Mouse (Mus musculus) gastrocnemius, adult 2 months (tissue): ENCODE data around the gene Fam222a. TPM values are rescaled to one million over a fixed set of nuclear protein-coding genes. Genes with fewer than 3 reads are reported as not detected.

ENCODE experiments used
- DNase-seq: peaks from one replicate; pipeline ENCODE4 v3.0.0; 2022
- H3K27ac ChIP-seq: fragments of 200-600 bp; 2 replicates; pipeline ENCODE4 v1.8.1; 2022; ENCODE audit warnings: mild to moderate bottlenecking
- H3K4me3 ChIP-seq: fragments of 200-600 bp; 2 replicates; pipeline ENCODE4 v1.8.1; 2022; ENCODE audit warnings: mild to moderate bottlenecking, moderate library complexity
- CTCF ChIP-seq: fragments of 200-600 bp; IDR thresholded peaks from 2 replicates; pipeline ENCODE4 v1.8.1; 2022; ENCODE audit warnings: antibody characterized with exemption, mild to moderate bottlenecking, moderate library complexity
- intact Hi-C: fragments of 180-260 bp; cut with DNase I; formaldehyde crosslinking; loops from one replicate; pipeline ENCODE4 v1.15.1; 2025
- total RNA-seq, 2 experiments: library from RNA; stranded (reverse); gene quantifications; 2 replicates each; pipeline ENCODE4 v1.2.3; 2021

Fam222a gene
- total RNA-seq, 2 experiments from 2014 or later, result 0.18 to 1.1 TPM

DNA sequence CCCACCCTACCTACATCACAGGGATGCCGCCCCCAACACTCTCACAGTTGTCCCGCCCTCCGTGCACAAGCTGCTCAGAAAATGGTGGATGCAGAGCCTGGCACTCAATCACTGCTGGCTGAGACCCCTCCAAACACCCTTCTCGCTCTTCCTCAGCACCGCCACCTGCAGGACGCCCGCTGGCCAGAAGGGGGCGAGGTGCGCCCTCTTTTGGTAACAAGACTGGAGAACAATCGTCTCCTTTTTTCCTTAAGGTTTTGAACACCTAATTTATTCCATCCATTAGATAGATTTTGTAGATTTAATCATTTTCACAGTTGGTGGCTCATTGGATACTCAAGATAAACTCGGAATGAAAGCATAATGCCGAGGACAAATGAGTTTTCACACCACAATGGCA, 40.7 kb downstream of the Fam222a start:
- intact Hi-C loops, result no loop called here
- TF ChIP-seq CTCF, result peak; percentile 96; the same call in 1 of the 2 replicates
- H3K27ac ChIP-seq, result no peak overlapping the region
- peak; percentile 77 for DNase-seq
- H3K4me3 ChIP-seq, result no peak overlapping the region

DNA sequence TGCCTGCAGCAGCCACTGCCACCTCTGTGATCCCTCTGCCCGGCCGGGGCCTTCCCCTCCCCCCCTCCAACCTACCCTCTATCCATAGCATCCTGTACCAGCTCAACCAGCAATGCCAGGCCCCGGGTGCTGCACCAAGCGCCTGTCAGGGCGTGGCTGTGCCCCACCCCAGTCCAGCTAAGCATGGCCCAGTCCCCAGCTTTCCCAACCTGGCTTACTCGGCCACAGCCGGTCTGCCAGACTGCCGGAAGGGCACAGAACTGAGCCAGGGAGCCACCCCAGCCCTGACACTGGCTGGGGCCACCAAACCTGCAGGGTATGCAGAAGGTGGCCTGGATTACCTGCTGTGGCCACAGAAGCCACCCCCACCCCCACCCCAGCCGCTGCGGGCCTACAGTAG, 43.4 kb downstream of the Fam222a start:
- no peak for TF ChIP-seq CTCF
- Histone ChIP-seq H3K4me3 (no peak overlapping the region), H3K27ac (no peak overlapping the region)
- intact Hi-C loops, result no loop called here
- no peak for DNase-seq

DNA sequence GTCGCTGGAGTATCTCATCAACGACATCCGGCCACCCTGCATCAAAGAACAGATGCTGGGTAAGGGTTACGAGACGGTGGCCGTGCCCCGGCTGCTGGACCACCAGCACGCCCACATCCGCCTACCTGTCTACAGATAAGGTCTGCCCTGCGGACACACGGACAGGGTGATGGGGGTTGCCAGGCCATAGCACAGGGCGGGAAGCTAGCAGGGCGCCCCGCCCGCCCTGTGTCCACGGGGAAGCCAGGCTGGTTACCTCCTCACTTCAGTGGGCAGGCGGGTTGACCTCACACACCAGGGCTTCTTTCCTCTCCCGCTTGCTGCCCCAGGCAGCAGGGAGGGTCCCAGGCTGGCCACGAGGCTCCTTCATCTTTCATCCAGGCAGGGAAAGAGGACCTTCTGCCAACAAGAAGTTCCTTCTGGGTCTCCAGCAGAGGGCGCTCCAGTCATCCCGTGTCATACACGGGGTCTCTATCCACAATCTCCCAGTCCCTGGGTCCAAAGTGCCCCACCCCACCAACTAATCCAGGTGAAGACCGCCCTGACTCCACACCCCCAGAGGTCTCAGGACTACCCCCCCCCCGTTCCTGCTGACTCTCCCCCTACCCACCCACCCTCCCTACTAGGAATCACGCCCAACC, 44.3 kb downstream of the Fam222a start:
- intact Hi-C loops, result no loop called here
- Histone ChIP-seq H3K4me3 (no peak overlapping the region), H3K27ac (no peak overlapping the region)
- peak; percentile 62 for TF ChIP-seq CTCF
- no peak for DNase-seq

DNA sequence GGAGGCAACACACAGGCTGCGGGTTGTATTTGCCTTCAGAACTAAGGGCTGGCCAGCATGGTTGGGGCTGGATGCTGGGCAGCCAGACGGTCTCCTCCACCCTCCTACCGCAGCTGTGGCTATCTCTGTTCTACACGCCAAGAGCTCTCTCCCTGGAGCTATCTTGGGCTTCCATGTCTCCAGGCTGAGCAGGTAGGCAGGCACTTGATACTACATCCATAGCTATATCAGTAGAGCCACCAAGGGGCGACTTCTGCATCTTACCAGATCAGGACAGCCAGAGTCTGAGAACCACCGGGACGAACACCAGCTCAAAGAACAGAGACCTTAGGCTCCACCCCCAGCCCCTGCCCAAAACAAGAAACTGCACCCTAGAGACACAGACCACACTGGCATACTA, 47.0 kb downstream of the Fam222a start:
- Histone ChIP-seq H3K27ac (no peak overlapping the region), H3K4me3 (no peak overlapping the region)
- intact Hi-C loops, result no loop called here
- no peak for DNase-seq
- TF ChIP-seq CTCF, result no peak

DNA sequence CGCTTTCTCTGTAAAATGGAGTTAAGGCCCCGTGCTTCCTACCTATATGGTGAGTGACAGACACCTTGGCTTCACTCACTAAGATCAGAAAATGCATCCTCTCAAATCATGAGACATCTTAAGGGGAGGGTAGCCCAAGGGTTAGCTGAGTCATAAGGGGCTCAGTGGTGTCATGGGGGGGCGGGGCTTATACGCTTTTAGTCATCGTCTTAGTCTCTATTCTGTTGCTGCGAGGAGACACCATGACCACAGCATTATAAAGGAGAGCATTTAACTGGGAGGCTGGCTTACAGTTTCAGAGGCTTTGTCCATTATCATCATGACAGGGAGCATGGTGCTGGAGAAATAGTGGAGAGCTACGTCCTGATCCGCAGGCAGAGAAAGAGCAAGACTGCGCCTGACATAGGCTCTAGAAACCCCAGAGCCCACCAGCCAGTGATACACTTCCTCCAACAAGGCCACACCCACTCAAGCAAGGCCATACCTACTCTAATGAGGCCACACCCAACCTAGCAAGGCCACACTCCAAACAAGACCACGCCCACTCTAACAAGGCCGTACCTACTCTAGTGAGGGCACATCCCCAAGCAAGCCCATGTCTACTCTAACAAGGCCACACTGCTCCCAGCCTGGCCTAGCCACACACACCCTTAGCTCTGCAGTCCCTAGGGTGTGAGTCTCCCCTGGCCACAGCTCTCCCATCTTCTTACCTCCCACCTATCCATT, 48.7 kb downstream of the Fam222a start:
- no peak overlapping the region for H3K27ac ChIP-seq
- no peak overlapping the region for H3K4me3 ChIP-seq
- no peak for DNase-seq
- TF ChIP-seq CTCF, result no peak
- intact Hi-C loops, result no loop called here

DNA sequence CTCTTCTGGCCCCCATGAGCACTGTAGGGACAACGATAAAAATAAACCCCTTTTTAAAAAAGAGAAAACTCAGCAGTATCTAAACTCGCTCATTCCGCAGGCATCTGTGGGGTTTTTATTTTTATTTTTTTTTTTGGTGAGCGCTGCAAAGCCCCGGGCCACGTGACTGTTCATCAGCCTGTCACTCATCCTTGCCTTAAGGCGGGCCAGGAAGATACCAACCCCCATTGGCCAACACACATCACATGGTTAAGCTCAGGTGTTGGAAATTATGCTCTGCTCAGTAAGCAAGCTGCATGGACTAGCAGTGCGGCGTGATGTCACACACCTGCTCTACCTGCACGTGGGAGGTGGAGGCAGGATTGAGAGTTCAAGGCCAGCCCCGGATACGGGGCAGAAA, 50.0 kb downstream of the Fam222a start:
- intact Hi-C loops, result loop anchor here (2.0 kb wide), 1 partner anchor 157 kb away; no protein-coding TSS in a partner anchor
- Histone ChIP-seq H3K4me3 (no peak overlapping the region), H3K27ac (no peak overlapping the region)
- DNase-seq, result no peak
- no peak for TF ChIP-seq CTCF

DNA sequence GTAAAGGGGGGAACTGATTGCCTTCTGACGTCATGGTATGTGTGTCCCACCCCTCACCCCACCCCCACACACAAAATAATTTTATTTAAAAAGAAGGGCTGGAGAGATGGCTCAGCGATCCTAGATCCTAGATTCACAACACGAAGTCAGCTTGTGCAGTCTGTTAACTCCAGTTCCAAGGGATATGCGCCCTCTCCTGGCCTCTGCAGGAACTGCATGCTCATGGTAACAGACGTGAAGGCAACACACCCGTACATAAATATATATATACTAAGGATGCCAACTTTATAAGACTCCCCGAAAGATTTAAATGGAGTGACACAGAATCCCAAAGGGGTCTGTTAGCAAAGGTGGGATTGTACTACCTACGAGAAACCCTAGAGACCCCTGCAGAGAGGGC, 51.0 kb downstream of the Fam222a start:
- intact Hi-C loops, result loop anchor here (2.0 kb wide), 1 partner anchor 158 kb away; no protein-coding TSS in a partner anchor

DNA sequence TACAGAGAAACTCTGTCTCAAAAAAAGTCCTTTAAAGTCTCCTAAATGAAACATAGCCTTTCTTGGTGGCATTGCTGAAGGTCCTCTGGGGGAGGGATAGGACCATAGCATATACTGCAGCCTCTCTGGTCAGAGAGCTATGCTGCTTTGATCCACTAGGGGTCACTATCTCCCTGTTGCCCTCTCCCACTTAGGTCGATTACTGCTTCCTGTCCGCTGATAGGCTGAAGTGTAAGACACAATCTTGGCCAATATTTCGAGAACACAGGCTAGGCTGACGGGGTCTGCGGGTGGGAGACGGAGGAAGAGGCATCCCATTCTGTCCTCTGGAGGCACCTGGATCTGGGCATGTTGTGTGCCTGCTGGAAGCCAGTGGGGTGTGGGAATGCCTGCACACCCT, 52.5 kb downstream of the Fam222a start:
- peak; percentile 67 for TF ChIP-seq CTCF
- no peak for DNase-seq
- no peak overlapping the region for H3K4me3 ChIP-seq
- H3K27ac ChIP-seq, result no peak overlapping the region
- intact Hi-C loops, result no loop called here

More for the DNA sequence above, 51.0 kb downstream of the Fam222a start:
- DNase-seq, result peak; percentile 71
- peak; percentile 86 for TF ChIP-seq CTCF
- Histone ChIP-seq H3K4me3 (no peak overlapping the region), H3K27ac (no peak overlapping the region)

DNA sequence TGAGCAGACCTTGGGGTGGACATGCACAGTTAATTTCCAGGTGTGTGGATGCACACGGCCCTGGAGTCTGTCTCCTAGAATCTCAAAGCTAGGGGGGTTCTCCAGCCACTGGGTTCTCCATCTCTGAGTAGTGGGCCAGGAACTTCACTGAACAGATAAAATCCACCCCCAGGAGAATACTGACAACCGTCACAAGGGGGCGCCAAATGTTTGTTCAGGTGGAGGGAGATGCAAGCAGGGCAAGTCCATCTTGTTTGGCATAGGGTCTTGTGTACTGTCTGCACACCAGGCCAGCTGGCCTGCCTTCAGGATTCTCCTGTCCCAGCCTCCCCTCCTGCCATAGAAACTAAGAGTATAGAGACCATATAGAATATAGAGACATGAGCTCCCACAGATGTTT, 57.8 kb downstream of the Fam222a start:
- intact Hi-C loops, result no loop called here
- peak; percentile 70 for TF ChIP-seq CTCF
- DNase-seq, result peak; percentile 68
- H3K27ac ChIP-seq, result no peak overlapping the region
- H3K4me3 ChIP-seq, result no peak overlapping the region

DNA sequence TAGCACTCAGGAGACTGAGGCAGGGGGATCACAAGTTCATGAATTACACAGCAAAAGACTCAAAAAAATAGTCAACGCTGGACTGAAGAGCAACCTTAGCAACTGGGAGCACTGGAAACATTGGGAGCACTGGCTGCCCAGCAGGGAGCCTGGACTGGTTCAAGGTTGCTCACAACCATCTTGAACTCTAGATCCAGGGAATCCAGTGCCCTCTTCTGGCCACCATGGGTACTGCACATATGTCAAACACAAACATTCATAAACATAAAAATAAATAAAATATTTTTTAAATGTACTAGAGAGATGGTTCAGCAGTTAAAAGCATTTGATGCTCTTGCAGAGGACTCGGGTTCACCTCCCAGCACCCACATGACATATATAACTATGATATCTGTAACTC, 63.5 kb downstream of the Fam222a start:
- Histone ChIP-seq H3K27ac (no peak overlapping the region), H3K4me3 (no peak overlapping the region)
- intact Hi-C loops, result no loop called here
- peak; percentile 63 for TF ChIP-seq CTCF
- no peak for DNase-seq

DNA sequence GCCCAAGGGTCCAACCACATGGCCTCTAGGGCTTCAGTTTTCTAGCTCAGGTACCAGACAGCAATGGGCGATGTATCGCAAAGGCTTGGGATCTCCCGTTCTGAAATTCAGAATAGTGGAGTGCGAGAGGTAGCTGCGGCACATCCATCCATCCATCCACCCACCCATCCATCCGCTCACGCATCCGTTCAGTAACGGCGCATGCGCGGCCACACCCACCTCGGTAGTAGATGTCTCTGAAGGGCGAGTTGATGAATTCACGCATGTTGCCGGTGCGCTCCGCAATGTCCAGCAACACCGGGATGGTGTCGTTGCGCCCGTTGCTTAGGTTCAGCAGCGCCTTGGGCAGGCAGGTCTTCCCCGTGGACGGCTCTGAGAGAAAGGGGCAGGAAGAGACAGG, 68.3 kb downstream of the Fam222a start:
- Histone ChIP-seq H3K4me3 (no peak overlapping the region), H3K27ac (no peak overlapping the region)
- intact Hi-C loops, result no loop called here
- no peak for TF ChIP-seq CTCF
- no peak for DNase-seq

DNA sequence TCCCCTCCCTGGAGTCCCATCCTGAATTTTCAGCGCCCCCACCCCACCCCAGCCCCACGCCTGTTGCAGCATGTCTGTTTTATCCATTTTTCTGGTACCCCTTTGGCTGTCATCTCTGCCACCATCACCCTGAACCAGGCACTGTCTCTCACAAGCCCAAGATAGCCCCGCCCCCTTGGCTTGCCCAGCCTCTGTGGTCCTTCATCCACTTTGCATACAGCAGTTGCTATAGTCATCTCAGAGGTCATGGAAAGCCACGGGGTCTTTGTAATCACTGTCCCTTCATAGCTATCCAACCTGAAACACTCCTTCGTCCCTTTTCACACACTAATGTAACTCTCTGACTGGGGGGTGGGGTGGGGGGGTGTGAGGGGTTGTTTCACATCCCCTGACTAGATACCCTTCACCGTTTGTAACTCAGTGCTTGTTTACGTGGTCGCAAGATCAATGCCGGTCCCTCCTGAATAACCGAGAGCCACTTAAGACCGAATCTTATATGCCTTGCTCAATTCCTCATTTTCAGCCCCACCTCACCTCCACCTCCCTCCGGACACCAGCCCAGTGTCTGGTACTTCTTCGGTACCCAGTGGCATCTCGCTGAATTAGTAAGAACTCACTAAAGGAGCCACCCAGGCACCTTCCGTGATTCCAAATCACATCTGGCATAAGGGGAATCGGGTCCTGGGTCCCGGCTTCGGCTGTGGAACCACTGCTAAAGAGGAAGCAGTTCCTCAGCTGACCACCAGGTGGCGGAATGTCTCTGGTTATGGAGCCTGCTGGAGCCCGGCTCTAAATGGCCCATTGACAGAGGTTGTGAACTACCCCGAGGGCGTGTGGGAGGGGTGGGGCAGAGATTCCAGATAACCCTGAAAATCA, 71.2 kb downstream of the Fam222a start:
- Histone ChIP-seq H3K27ac (no peak overlapping the region), H3K4me3 (peak overlapping the region; percentile 48)
- DNase-seq, result peak; percentile 90
- intact Hi-C loops, result loop anchor here (1.0 kb wide), 1 partner anchor 28 kb away; no protein-coding TSS in a partner anchor
- TF ChIP-seq CTCF, result peak; percentile 100

DNA sequence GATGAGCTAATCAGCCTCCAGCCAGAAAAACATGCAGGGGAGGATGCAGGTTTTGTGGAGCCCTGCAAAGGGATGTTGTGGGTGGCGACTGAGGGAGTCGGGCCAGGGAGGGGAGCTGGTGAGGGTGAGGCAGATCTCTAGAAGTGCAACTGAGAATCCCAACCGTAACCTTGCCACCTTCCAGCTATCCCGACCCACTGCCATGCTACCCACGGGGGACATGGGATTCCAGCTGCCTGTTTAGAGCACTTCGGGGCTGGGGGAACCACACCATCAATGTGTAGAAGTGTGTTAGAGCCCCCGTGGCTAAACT, 71.8 kb downstream of the Fam222a start:
- H3K4me3 ChIP-seq, result peak overlapping the region; percentile 13

More for the DNA sequence above, 71.8 kb downstream of the Fam222a start:
- no peak for TF ChIP-seq CTCF
- intact Hi-C loops, result loop anchor here (1.0 kb wide), 1 partner anchor 28 kb away; no protein-coding TSS in a partner anchor
- H3K27ac ChIP-seq, result peak overlapping the region; percentile 20; the same call in 1 of the 2 replicates
- no peak for DNase-seq
